Mouse (Mus musculus) heart, embryonic 14.5 days (tissue): ENCODE results near the gene Fyn. TPM values are rescaled to one million over a fixed set of nuclear protein-coding genes. Genes with fewer than 3 reads are reported as not detected.

Experiments used
- ATAC-seq: fragments of 200-750 bp; cut with Nextera tagmentation; 2 replicates; pipeline ENCODE4 v1.8.0; 2017; ENCODE audit warnings: low read depth, moderate TSS enrichment; ENCODE audit not compliant: insufficient number of reproducible peaks, insufficient read depth, low FRiP score
- H3K27ac ChIP-seq, 2 experiments: fragments of 200-500 bp in 1 of 2; fragments of 300-500 bp in 1 of 2; sonication (generic) in 1 of 2; replicated peaks in 1 of 2; 2 replicates each; pipeline ENCODE4 v1.5.1; 2012 to 2014; ENCODE audit warnings: low read depth in 2 of 2, low read length in 2 of 2, control low read depth in 1 of 2, mild to moderate bottlenecking in 1 of 2, mixed read lengths in 1 of 2; ENCODE audit not compliant: control insufficient read depth in 1 of 2, insufficient read depth in 1 of 2
- H3K27me3 ChIP-seq: fragments of 300-500 bp; sonication (generic); 2 replicates; pipeline ENCODE4 v1.6.1; 2014; ENCODE audit warnings: mild to moderate bottlenecking, low read length, control low read depth; ENCODE audit not compliant: control insufficient read depth, insufficient read depth
- H3K36me3 ChIP-seq: fragments of 300-500 bp; sonication (generic); 2 replicates; pipeline ENCODE4 v1.6.1; 2014; ENCODE audit warnings: mild to moderate bottlenecking, control low read depth, low read length, mixed read lengths; ENCODE audit not compliant: control insufficient read depth, insufficient read depth
- H3K4me1 ChIP-seq, 2 experiments: fragments of 200-500 bp in 1 of 2; fragments of 300-500 bp in 1 of 2; sonication (generic) in 1 of 2; 2 replicates each; pipeline ENCODE4 v1.6.1; 2012 to 2014; ENCODE audit warnings: low read length in 2 of 2, control low read depth in 1 of 2, mixed read lengths in 1 of 2; ENCODE audit not compliant: control insufficient read depth in 2 of 2, insufficient read depth in 2 of 2
- H3K4me2 ChIP-seq: fragments of 300-500 bp; sonication (generic); 2 replicates; pipeline ENCODE4 v1.6.1; 2014; ENCODE audit warnings: mild to moderate bottlenecking, low read length
- H3K4me3 ChIP-seq, 2 experiments: fragments of 200-500 bp in 1 of 2; fragments of 300-500 bp in 1 of 2; sonication (generic) in 1 of 2; 2 replicates each; pipeline ENCODE4 v1.5.1; 2012 to 2014; ENCODE audit warnings: low read length in 2 of 2, mild to moderate bottlenecking in 2 of 2, control low read depth in 1 of 2, low read depth in 1 of 2, moderate library complexity in 1 of 2; ENCODE audit not compliant: control insufficient read depth in 1 of 2, insufficient read depth in 1 of 2
- H3K9ac ChIP-seq: fragments of 300-500 bp; sonication (generic); 2 replicates; pipeline ENCODE4 v1.6.1; 2014; ENCODE audit warnings: mild to moderate bottlenecking, low read length
- H3K9me3 ChIP-seq: fragments of 300-500 bp; sonication (generic); 2 replicates; pipeline ENCODE4 v1.6.1; 2016; ENCODE audit warnings: low read length, control low read depth; ENCODE audit not compliant: control insufficient read depth
- WGBS: fragments of 180-500 bp; shearing (Covaris S2); extraction: QIAGEN DNeasy Blood & Tissue Kit; methylation state at CpG from one replicate; pipeline ENCODE4 v1.1.7; 2014; 5-methylcytosine and 5-hydroxymethylcytosine counted together
- polyA plus RNA-seq: library from polyadenylated mRNA; unstranded; fragments of >200 nt; fragmentation: Nextera tagmentation; extraction: Ambion mirVana; gene quantifications from 2 replicates; pipeline ENCODE4 v1.2.1, GENCODE M21; 2014

Fyn gene
- polyA plus RNA-seq, 1 experiment from 2014 or later = 20.3 TPM

DNA sequence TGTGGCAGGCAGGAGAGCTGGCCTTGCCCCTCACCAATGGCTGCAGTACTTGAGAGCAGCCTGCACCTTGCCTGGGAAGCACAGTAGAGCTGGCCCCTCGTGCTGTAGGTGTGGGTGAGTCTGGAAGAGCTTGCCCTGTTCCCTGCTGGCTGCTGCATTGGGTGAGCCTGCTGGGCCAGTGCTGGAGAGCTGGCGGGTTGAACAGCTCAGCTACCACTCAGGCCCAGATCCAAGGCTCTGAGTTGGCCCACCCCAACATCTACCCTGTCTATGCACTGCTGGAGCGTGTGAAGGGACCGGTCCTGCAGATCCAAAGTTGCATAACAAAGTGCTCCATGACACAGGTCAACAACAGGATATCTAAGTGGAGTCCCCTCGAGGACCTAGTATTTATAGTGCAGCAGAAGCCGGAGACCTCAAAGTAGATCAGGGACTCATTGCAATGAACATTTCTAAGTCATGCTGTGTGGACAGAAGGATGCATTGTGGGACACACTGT lies 41.5 kb downstream of the Fyn start:
- peaks cover 29 to 54% of the 10 kb centered on the region in 2 experiments for H3K4me1 ChIP-seq

DNA sequence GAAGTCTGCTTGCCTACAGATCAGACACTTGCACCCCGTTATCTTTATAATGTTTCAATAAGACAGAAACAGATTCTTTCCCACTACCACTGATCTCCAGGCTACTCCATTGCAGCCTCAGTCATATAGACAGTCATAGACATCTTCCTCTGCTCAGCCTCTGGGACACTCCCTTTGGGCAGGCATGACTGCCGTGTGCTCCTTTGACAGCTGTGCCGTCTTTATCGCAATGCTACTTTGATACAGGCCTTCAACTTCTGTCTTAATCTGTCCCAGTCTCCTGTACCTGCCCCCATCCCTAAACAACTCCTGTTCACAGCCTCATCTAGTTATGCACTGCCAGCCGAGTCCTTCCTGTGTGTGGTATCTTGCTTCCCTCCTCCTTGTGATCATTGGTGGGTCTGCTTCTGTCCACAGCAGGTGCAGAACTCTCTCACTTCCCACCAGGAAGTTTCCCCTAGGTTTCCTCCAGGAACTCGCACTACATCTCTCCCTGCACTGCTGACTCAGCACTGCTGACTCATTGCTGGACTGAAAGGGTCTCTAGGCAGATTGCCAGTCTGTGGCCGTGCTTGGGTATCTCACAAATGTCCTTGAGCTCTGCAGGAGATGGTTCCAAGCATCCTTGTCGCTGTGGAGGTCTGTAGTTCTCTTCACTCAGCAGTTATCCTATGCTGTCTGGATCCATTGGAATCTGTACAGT lies 43.4 kb downstream of the Fyn start:
- no peak; the same call in 1 of the 2 replicates for ATAC-seq
- no peaks in the 10 kb centered on the region for H3K9me3 ChIP-seq
- no peak overlapping the region for H3K4me3 ChIP-seq
- no peak overlapping the region for H3K9ac ChIP-seq
- H3K27ac ChIP-seq = no peak overlapping the region
- peaks cover 22 to 45% of the 10 kb centered on the region in 2 experiments for H3K4me1 ChIP-seq
- H3K27me3 ChIP-seq = no peaks in the 10 kb centered on the region
- H3K36me3 ChIP-seq = no peaks in the 10 kb centered on the region
- 46% methylated on average over 8 of the region's 8 CpGs for WGBS
- H3K4me2 ChIP-seq = peak overlapping the region; percentile 12; the same call in 1 of the 2 replicates

More for the DNA sequence above, 41.5 kb downstream of the Fyn start:
- 33% methylated on average over 6 of the region's 6 CpGs for WGBS
- Histone ChIP-seq H3K4me2 (no peak overlapping the region), H3K4me3 (no peak overlapping the region), H3K27me3 (no peaks in the 10 kb centered on the region), H3K27ac (no peak overlapping the region), H3K9me3 (no peaks in the 10 kb centered on the region), H3K9ac (no peak overlapping the region), H3K36me3 (no peaks in the 10 kb centered on the region)
- ATAC-seq = peak; percentile 27; the same call in 1 of the 2 replicates

DNA sequence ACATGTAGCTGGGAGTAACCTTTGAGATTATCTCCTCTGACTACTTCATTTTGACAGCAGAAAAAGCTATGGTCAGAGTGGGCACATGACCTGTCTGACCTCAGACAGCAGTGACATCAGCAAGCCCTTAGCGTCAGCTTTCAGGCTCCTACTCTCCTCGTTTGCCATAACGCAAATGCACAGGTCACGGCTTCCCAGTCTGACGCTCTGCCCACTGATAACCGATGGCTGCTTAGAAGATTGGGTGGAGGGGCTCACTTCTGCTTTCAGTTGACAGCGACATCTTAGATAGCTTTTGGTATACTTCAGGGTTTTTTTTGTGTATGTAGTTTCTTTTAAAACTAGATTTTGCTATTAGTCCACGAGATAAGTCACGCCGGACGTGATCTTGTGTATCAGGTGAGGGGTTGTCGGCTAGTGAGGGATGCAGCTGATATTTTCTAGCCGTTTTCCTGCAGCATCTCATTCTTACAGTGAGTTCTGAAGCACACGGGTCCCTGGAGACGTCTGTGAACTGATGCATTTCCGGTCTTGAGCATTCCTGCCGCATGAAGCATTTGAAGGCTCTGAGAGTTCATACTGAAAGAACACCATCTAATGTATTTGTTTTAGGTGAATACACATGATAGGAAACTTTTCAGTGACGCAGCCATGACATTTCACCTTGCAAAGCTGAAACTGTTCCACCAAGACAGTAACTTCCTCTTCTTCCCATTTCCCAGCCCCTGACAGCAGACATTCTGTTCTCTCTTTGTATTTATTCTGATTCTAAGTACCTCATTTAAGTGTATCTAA lies 44.4 kb downstream of the Fyn start:
- no peak overlapping the region for H3K4me3 ChIP-seq
- no peak overlapping the region for H3K9ac ChIP-seq
- H3K27me3 ChIP-seq = no peaks in the 10 kb centered on the region
- no peaks in the 10 kb centered on the region for H3K36me3 ChIP-seq
- peak overlapping the region in 1 of 2 experiments; percentile 5; a peak in 1 of 4 replicates for H3K27ac ChIP-seq
- peak overlapping the region; percentile 12; the same call in 1 of the 2 replicates for H3K4me2 ChIP-seq
- no peaks in the 10 kb centered on the region for H3K9me3 ChIP-seq
- H3K4me1 ChIP-seq = peaks cover 27 to 47% of the 10 kb centered on the region in 2 experiments
- WGBS = 44% methylated on average over 18 of the region's 18 CpGs
- ATAC-seq = no peak

DNA sequence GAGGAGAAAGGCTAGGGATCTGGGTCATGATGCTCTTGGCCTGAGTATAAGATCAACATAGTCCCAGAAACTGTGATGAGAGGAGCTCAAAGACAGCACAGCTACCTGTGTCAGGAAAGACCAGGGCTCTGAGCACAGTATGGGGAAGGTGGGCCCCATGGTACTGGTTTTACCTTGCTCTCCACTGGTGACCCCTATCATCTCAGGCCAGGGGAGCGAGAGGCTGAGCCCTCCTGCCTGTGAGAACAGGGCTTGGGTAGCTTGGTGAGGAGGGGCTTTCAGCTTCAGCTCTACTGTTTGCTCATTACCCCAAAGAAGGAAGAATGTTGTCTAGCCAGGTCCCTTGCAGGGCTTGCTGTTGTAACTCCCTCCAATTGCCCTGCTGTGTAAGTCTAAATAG lies 45.4 kb downstream of the Fyn start:
- Histone ChIP-seq H3K36me3 (no peaks in the 10 kb centered on the region), H3K9ac (no peak overlapping the region), H3K4me2 (no peak overlapping the region), H3K4me1 (peaks cover 30 to 52% of the 10 kb centered on the region in 2 experiments), H3K4me3 (no peak overlapping the region), H3K9me3 (no peaks in the 10 kb centered on the region), H3K27ac (no peak overlapping the region), H3K27me3 (no peaks in the 10 kb centered on the region)
- no peak for ATAC-seq
- WGBS = 94% methylated on average over 1 of the region's 1 CpGs

DNA sequence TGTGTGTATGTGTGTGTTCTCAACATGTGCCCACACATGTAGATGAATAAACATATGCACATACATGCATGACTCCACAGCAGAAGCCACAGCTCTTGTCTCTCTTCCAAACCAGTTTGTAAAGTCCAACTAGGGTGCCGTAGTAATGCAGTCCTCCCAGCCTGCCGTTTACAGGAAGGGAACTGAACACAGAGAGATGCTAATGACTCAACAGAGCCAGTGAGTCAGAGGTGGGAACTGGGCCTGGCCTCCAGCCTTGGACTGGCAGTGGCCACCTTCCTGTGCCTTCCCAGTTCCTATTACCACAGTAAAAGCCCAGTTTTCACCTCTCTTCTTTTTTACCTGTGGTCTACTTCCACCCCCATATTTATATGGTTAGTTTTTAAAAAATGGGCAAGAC lies 46.9 kb downstream of the Fyn start:
- H3K27me3 ChIP-seq = no peaks in the 10 kb centered on the region
- H3K36me3 ChIP-seq = no peaks in the 10 kb centered on the region
- ATAC-seq = no peak
- H3K4me3 ChIP-seq = no peak overlapping the region
- H3K4me1 ChIP-seq = peaks cover 25 to 47% of the 10 kb centered on the region in 2 experiments
- H3K9ac ChIP-seq = no peak overlapping the region
- no peak overlapping the region for H3K4me2 ChIP-seq
- 58% methylated on average over 2 of the region's 2 CpGs for WGBS
- no peak overlapping the region for H3K27ac ChIP-seq
- H3K9me3 ChIP-seq = no peaks in the 10 kb centered on the region

DNA sequence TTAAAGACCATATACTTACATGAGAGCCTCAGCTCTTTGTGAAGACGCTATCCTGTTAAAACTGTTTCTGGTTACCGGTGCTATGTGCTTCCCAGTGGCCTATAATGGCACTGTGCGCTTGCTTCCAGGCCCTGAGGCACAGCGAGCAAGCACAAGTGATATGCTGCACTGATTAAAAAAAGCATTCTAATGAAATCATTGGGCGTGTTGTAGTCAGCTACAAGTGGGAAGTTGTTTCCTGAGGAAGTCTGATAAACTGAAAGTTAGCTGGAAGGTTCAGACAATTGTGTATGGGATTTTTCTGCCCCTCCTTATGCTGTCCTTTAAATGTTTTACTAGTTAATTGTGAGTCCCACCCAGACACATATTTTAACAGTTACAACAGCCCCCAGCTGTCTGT lies 49.0 kb downstream of the Fyn start:
- ATAC-seq = peak; percentile 23
- no peak overlapping the region for H3K9ac ChIP-seq
- H3K9me3 ChIP-seq = no peaks in the 10 kb centered on the region
- H3K4me2 ChIP-seq = no peak overlapping the region
- no peak overlapping the region for H3K4me3 ChIP-seq
- 36% methylated on average over 5 of the region's 5 CpGs for WGBS
- H3K4me1 ChIP-seq = peaks cover 17 to 42% of the 10 kb centered on the region in 2 experiments
- H3K27ac ChIP-seq = peak overlapping the region; percentile 42 to 58
- H3K36me3 ChIP-seq = no peaks in the 10 kb centered on the region
- H3K27me3 ChIP-seq = no peaks in the 10 kb centered on the region

DNA sequence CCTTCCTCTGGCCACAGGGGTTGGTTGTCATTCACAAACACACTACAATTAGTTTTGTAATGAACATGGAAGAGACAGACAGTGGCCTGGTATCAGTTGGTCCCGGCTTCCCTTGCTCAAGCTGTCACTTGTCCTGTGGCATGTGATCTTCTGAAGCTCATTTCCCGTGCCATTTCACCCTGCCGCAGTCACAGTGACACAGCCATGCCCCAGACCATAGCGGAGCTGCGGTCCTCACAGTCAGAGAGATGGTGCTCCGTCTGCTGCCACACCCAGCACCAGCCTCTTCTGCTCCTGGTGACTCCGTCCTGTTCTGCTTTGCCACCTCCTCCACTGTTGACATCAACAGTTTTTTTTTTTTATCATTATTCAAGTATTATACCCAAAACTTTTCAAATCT lies 49.7 kb downstream of the Fyn start:
- no peak for ATAC-seq
- no peaks in the 10 kb centered on the region for H3K9me3 ChIP-seq
- peak overlapping the region in 1 of 2 experiments; percentile 42; a peak in 2 of 4 replicates for H3K27ac ChIP-seq
- WGBS = 68% methylated on average over 7 of the region's 7 CpGs
- no peak overlapping the region for H3K9ac ChIP-seq
- peaks cover 10 to 36% of the 10 kb centered on the region in 2 experiments for H3K4me1 ChIP-seq
- no peaks in the 10 kb centered on the region for H3K36me3 ChIP-seq
- no peak overlapping the region for H3K4me2 ChIP-seq
- no peaks in the 10 kb centered on the region for H3K27me3 ChIP-seq
- H3K4me3 ChIP-seq = no peak overlapping the region
